Mouse (Mus musculus) embryonic facial prominence, embryonic 13.5 days (tissue): ENCODE measurements around the gene Mrps30. TPM values are rescaled to one million over a fixed set of nuclear protein-coding genes. Genes with fewer than 3 reads are reported as not detected.
"Not testable (repeated sequence)": the region's sequence is repeated elsewhere in the genome, so short reads cannot be mapped to it uniquely, and the experiment has no call there.

Source experiments
- ATAC-seq: fragments of 200-750 bp; cut with Nextera tagmentation; 2 replicates; pipeline ENCODE4 v1.8.0; 2017; ENCODE audit warnings: low read depth; ENCODE audit not compliant: insufficient number of reproducible peaks, insufficient read depth, low FRiP score, low TSS enrichment
- H3K27ac ChIP-seq: fragments of 300-500 bp; sonication (generic); 2 replicates; pipeline ENCODE4 v1.5.1; 2015; ENCODE audit warnings: moderate library complexity, mild to moderate bottlenecking, inconsistent platforms
- H3K27me3 ChIP-seq: fragments of 300-500 bp; sonication (generic); 2 replicates; pipeline ENCODE4 v1.6.1; 2015; ENCODE audit warnings: mild to moderate bottlenecking, inconsistent platforms
- H3K36me3 ChIP-seq: fragments of 300-500 bp; sonication (generic); 2 replicates; pipeline ENCODE4 v1.6.1; 2015; ENCODE audit warnings: mild to moderate bottlenecking, inconsistent platforms
- H3K4me1 ChIP-seq: fragments of 300-500 bp; sonication (generic); 2 replicates; pipeline ENCODE4 v1.6.1; 2015; ENCODE audit warnings: inconsistent platforms
- H3K4me2 ChIP-seq: fragments of 300-500 bp; sonication (generic); 2 replicates; pipeline ENCODE4 v1.6.1; 2015; ENCODE audit warnings: moderate library complexity, mild to moderate bottlenecking, inconsistent platforms
- H3K4me3 ChIP-seq: fragments of 300-500 bp; sonication (generic); 2 replicates; pipeline ENCODE4 v1.5.1; 2015; ENCODE audit warnings: mild to moderate bottlenecking, inconsistent platforms
- H3K9ac ChIP-seq: fragments of 300-500 bp; sonication (generic); 2 replicates; pipeline ENCODE4 v1.6.1; 2015; ENCODE audit warnings: mild to moderate bottlenecking, inconsistent platforms
- H3K9me3 ChIP-seq: fragments of 300-500 bp; sonication (generic); 2 replicates; pipeline ENCODE4 v1.6.1; 2016; ENCODE audit warnings: inconsistent platforms
- WGBS: fragments of 180-500 bp; shearing (Covaris S2); methylation state at CpG from one replicate; pipeline ENCODE4 v1.1.7; 2015; ENCODE audit warnings: mixed read lengths; 5-methylcytosine and 5-hydroxymethylcytosine counted together
- polyA plus RNA-seq: library from polyadenylated mRNA; unstranded; fragments of >200 nt; fragmentation: Nextera tagmentation; extraction: Ambion mirVana; gene quantifications from 2 replicates; pipeline ENCODE4 v1.2.1, GENCODE M21; 2015

Gene Mrps30
- 28.5 and 33.7 TPM in 2 replicates for polyA plus RNA-seq

- H3K27ac ChIP-seq: peak within 1 kb of the TSS; percentile 84
- under 1% methylated on average over 89 of the region's 93 CpGs for WGBS
Measured at GRCm38 (mm10) chr13:118386511-118387447, at the start of gene Mrps30, which contains the start of gene B430218F22Rik. Gene Mrps30, minus strand, starts transcription at chr13:118387252. Gene B430218F22Rik, plus strand, starts transcription at chr13:118386630.

GRCm38 (mm10) chr13:118420847-118421246 lies 33.8 kb upstream of the Mrps30 start:
- Histone ChIP-seq H3K4me2 (no peak overlapping the region), H3K4me1 (no peaks in the 10 kb centered on the region), H3K27me3 (no peaks in the 10 kb centered on the region), H3K27ac (no peak overlapping the region), H3K9me3 (no peaks in the 10 kb centered on the region), H3K4me3 (no peak overlapping the region), H3K9ac (no peak overlapping the region), H3K36me3 (no peaks in the 10 kb centered on the region)
- 83% methylated on average over 1 of the region's 1 CpGs for WGBS
- no peak for ATAC-seq

More at GRCm38 (mm10) chr13:118386511-118387447, at the start of gene Mrps30, which contains the start of gene B430218F22Rik:
- Histone ChIP-seq H3K27me3 (no peaks in the 10 kb centered on the region), H3K9me3 (no peaks in the 10 kb centered on the region), H3K36me3 (peaks cover 30% of the 10 kb centered on the region), H3K4me2 (peak within 1 kb of the TSS; percentile 78), H3K4me1 (peaks cover 6% of the 10 kb centered on the region), H3K9ac (peak within 1 kb of the TSS; percentile 90), H3K4me3 (peak within 1 kb of the TSS; percentile 88)
- peak; percentile 94 for ATAC-seq

- H3K4me2 ChIP-seq: no peak overlapping the region
- H3K4me3 ChIP-seq: no peak overlapping the region
- H3K9me3 ChIP-seq: no peaks in the 10 kb centered on the region
- H3K4me1 ChIP-seq: no peaks in the 10 kb centered on the region
- no peak for ATAC-seq
- H3K27me3 ChIP-seq: no peaks in the 10 kb centered on the region
- H3K36me3 ChIP-seq: no peaks in the 10 kb centered on the region
- 83% methylated on average over 1 of the region's 1 CpGs for WGBS
- no peak overlapping the region for H3K27ac ChIP-seq
- H3K9ac ChIP-seq: no peak overlapping the region
Measured at GRCm38 (mm10) chr13:118420408-118420807, 33.4 kb upstream of the Mrps30 start.

GRCm38 (mm10) chr13:118418163-118418562 lies 31.1 kb upstream of the Mrps30 start:
- H3K4me3 ChIP-seq: no peak overlapping the region
- no peaks in the 10 kb centered on the region for H3K27me3 ChIP-seq
- no peak overlapping the region for H3K27ac ChIP-seq
- no peak overlapping the region for H3K9ac ChIP-seq
- no peaks in the 10 kb centered on the region for H3K9me3 ChIP-seq
- H3K36me3 ChIP-seq: no peaks in the 10 kb centered on the region
- no peak for ATAC-seq
- WGBS: 63% methylated on average over 4 of the region's 4 CpGs
- H3K4me1 ChIP-seq: no peaks in the 10 kb centered on the region
- H3K4me2 ChIP-seq: no peak overlapping the region

GRCm38 (mm10) chr13:118411297-118411992 lies 24.4 kb upstream of the Mrps30 start:
- Histone ChIP-seq H3K9ac (no peak overlapping the region), H3K27me3 (no peaks in the 10 kb centered on the region), H3K4me3 (no peak overlapping the region), H3K27ac (no peak overlapping the region), H3K9me3 (no peaks in the 10 kb centered on the region), H3K4me1 (no peaks in the 10 kb centered on the region), H3K4me2 (no peak overlapping the region), H3K36me3 (no peaks in the 10 kb centered on the region)
- 80% methylated on average over 6 of the region's 6 CpGs for WGBS
- ATAC-seq: no peak

- Histone ChIP-seq H3K27me3 (no peaks in the 10 kb centered on the region), H3K36me3 (no peaks in the 10 kb centered on the region), H3K4me3 (no peak overlapping the region), H3K4me2 (no peak overlapping the region), H3K27ac (no peak overlapping the region), H3K4me1 (peaks cover 2% of the 10 kb centered on the region; the same call in 1 of the 2 replicates), H3K9me3 (no peaks in the 10 kb centered on the region), H3K9ac (no peak overlapping the region)
- ATAC-seq: no peak
Measured at GRCm38 (mm10) chr13:118403544-118403943, 16.5 kb upstream of the Mrps30 start.

GRCm38 (mm10) chr13:118400340-118400739 lies 13.3 kb upstream of the Mrps30 start:
- Histone ChIP-seq H3K36me3 (no peaks in the 10 kb centered on the region), H3K9me3 (no peaks in the 10 kb centered on the region), H3K27me3 (no peaks in the 10 kb centered on the region), H3K4me3 (no peak overlapping the region), H3K9ac (no peak overlapping the region), H3K4me2 (no peak overlapping the region), H3K4me1 (peaks cover 2% of the 10 kb centered on the region; the same call in 1 of the 2 replicates), H3K27ac (no peak overlapping the region)
- no peak for ATAC-seq
- WGBS: 18% methylated on average over 6 of the region's 6 CpGs

GRCm38 (mm10) chr13:118395803-118396202 lies 8.8 kb upstream of the Mrps30 start:
- Histone ChIP-seq H3K36me3 (no peaks in the 10 kb centered on the region), H3K9me3 (no peaks in the 10 kb centered on the region), H3K27ac (no peak overlapping the region), H3K27me3 (no peaks in the 10 kb centered on the region), H3K9ac (no peak overlapping the region), H3K4me3 (no peak overlapping the region), H3K4me1 (peaks cover 2% of the 10 kb centered on the region; the same call in 1 of the 2 replicates), H3K4me2 (no peak overlapping the region)
- 53% methylated on average over 3 of the region's 3 CpGs for WGBS
- no peak for ATAC-seq

GRCm38 (mm10) chr13:118387448-118387801 lies 373 bp upstream of the Mrps30 start:
- not testable (repeated sequence) for H3K27ac ChIP-seq, H3K9me3 ChIP-seq, H3K9ac ChIP-seq, H3K4me1 ChIP-seq, H3K27me3 ChIP-seq
- WGBS: 10% methylated on average over 10 of the region's 10 CpGs
- Histone ChIP-seq H3K4me3 (peak overlapping the region; percentile 88), H3K36me3 (peaks cover 25% of the 10 kb centered on the region), H3K4me2 (peak overlapping the region; percentile 54)
- peak; percentile 12; the same call in 1 of the 2 replicates for ATAC-seq

GRCm38 (mm10) chr13:118380381-118380780 lies 6.7 kb downstream of the Mrps30 start:
- Histone ChIP-seq H3K9me3 (no peaks in the 10 kb centered on the region), H3K36me3 (peaks cover 52% of the 10 kb centered on the region), H3K27me3 (no peaks in the 10 kb centered on the region), H3K4me2 (no peak overlapping the region), H3K27ac (no peak overlapping the region), H3K4me1 (no peaks in the 10 kb centered on the region), H3K4me3 (no peak overlapping the region), H3K9ac (no peak overlapping the region)
- 69% methylated on average over 10 of the region's 10 CpGs for whole genome bisulfite sequencing
- no peak for ATAC-seq

- 72% methylated on average over 1 of the region's 1 CpGs for WGBS
- Histone ChIP-seq H3K4me3 (no peak overlapping the region), H3K27ac (no peak overlapping the region), H3K4me2 (no peak overlapping the region), H3K4me1 (no peaks in the 10 kb centered on the region), H3K27me3 (no peaks in the 10 kb centered on the region), H3K9ac (no peak overlapping the region), H3K9me3 (no peaks in the 10 kb centered on the region), H3K36me3 (peaks cover 43% of the 10 kb centered on the region)
- ATAC-seq: no peak
Measured at GRCm38 (mm10) chr13:118379155-118379554, 7.9 kb downstream of the Mrps30 start.
